Mouse (Mus musculus) midbrain, embryonic 11.5 days (tissue): Measurements from ENCODE around the gene Prss27. TPM values are rescaled to one million over a fixed set of nuclear protein-coding genes. Genes with fewer than 3 reads are reported as not detected.

Experiments
- ATAC-seq: fragments of 200-750 bp; cut with Nextera tagmentation; 2 replicates; pipeline ENCODE4 v1.8.0; 2017; ENCODE audit warnings: moderate TSS enrichment, moderate library complexity; ENCODE audit not compliant: low FRiP score
- DNase-seq: peaks from one replicate; pipeline ENCODE4 v3.0.0; 2015; ENCODE audit warnings: low spot score; ENCODE audit errors: missing footprints
- H3K27ac ChIP-seq: fragments of 300-500 bp; sonication (generic); 2 replicates; pipeline ENCODE4 v1.5.1; 2014; ENCODE audit warnings: low read depth, low read length
- H3K27me3 ChIP-seq: fragments of 300-500 bp; sonication (generic); 2 replicates; pipeline ENCODE4 v1.6.1; 2014; ENCODE audit warnings: mild to moderate bottlenecking, low read length, moderate library complexity, mixed read lengths; ENCODE audit not compliant: control insufficient read depth, insufficient read depth
- H3K36me3 ChIP-seq: fragments of 300-500 bp; sonication (generic); 2 replicates; pipeline ENCODE4 v1.6.1; 2014; ENCODE audit warnings: mild to moderate bottlenecking, low read length, moderate library complexity, mixed read lengths; ENCODE audit not compliant: control insufficient read depth, insufficient read depth
- H3K4me1 ChIP-seq: fragments of 300-500 bp; sonication (generic); 2 replicates; pipeline ENCODE4 v1.6.1; 2014; ENCODE audit warnings: low read length; ENCODE audit not compliant: control insufficient read depth, insufficient read depth
- H3K4me2 ChIP-seq: fragments of 300-500 bp; sonication (generic); 2 replicates; pipeline ENCODE4 v1.6.1; 2014; ENCODE audit warnings: mild to moderate bottlenecking, moderate library complexity
- H3K4me3 ChIP-seq: fragments of 300-500 bp; sonication (generic); 2 replicates; pipeline ENCODE4 v1.5.1; 2014; ENCODE audit warnings: low read depth, low read length
- H3K9ac ChIP-seq: fragments of 300-500 bp; sonication (generic); 2 replicates; pipeline ENCODE4 v1.6.1; 2014; ENCODE audit warnings: low read length
- H3K9me3 ChIP-seq: fragments of 300-500 bp; sonication (generic); 2 replicates; pipeline ENCODE4 v1.6.1; 2016; ENCODE audit warnings: low read length; ENCODE audit not compliant: control insufficient read depth
- WGBS: fragments of 180-500 bp; shearing (Covaris S2); extraction: QIAGEN DNeasy Blood & Tissue Kit; methylation state at CpG from one replicate; pipeline ENCODE4 v1.1.7; 2014; 5-methylcytosine and 5-hydroxymethylcytosine counted together
- polyA plus RNA-seq: library from polyadenylated mRNA; unstranded; fragments of >200 nt; fragmentation: Nextera tagmentation; extraction: Ambion mirVana; gene quantifications from 2 replicates; pipeline ENCODE4 v1.2.1, GENCODE M21; 2014

Gene Prss27
- not detected in 2 replicates for polyA plus RNA-seq

GRCm38 (mm10) chr17:24037844-24038243 lies at the start of gene Prss27:
TSS of gene Prss27 (plus strand) at chr17:24038144.
- no peak for ATAC-seq
- Histone ChIP-seq H3K27me3 (no peaks in the 10 kb centered on the region), H3K27ac (no peak within 1 kb of the TSS), H3K9me3 (no peaks in the 10 kb centered on the region), H3K36me3 (no peaks in the 10 kb centered on the region), H3K4me3 (no peak within 1 kb of the TSS), H3K4me1 (no peaks in the 10 kb centered on the region), H3K9ac (no peak within 1 kb of the TSS), H3K4me2 (no peak within 1 kb of the TSS)
- DNase-seq: no peak
- WGBS: 76% methylated on average over 4 of the region's 4 CpGs

- Histone ChIP-seq H3K4me2 (no peak overlapping the region), H3K27ac (no peak overlapping the region), H3K36me3 (no peaks in the 10 kb centered on the region), H3K27me3 (no peaks in the 10 kb centered on the region), H3K9me3 (no peaks in the 10 kb centered on the region), H3K4me3 (no peak overlapping the region), H3K9ac (no peak overlapping the region), H3K4me1 (peaks cover 6% of the 10 kb centered on the region; the same call in 1 of the 2 replicates)
- 46% methylated on average over 2 of the region's 2 CpGs for WGBS
- DNase-seq: no peak
- no peak for ATAC-seq
Observed at GRCm38 (mm10) chr17:23989802-23990201, 48.1 kb upstream of the Prss27 start.

GRCm38 (mm10) chr17:23992789-23993553 lies 45.0 kb upstream of the Prss27 start:
- 66% methylated on average over 9 of the region's 9 CpGs for WGBS
- peak; percentile 76 for ATAC-seq
- H3K4me3 ChIP-seq: no peak overlapping the region
- H3K4me2 ChIP-seq: peak overlapping the region; percentile 35
- H3K36me3 ChIP-seq: no peaks in the 10 kb centered on the region
- no peak overlapping the region for H3K27ac ChIP-seq
- H3K9me3 ChIP-seq: no peaks in the 10 kb centered on the region
- peak; percentile 84 for DNase-seq
- H3K4me1 ChIP-seq: peaks cover 6% of the 10 kb centered on the region; the same call in 1 of the 2 replicates
- 0 out of 2 replicates have a peak overlapping the region, but pooled peaks have one; percentile 0 for H3K9ac ChIP-seq
- no peaks in the 10 kb centered on the region for H3K27me3 ChIP-seq

GRCm38 (mm10) chr17:23993559-23994428 lies 44.1 kb upstream of the Prss27 start:
- no peaks in the 10 kb centered on the region for H3K36me3 ChIP-seq
- peak overlapping the region; percentile 59 for H3K9ac ChIP-seq
- no peak overlapping the region for H3K27ac ChIP-seq
- no peaks in the 10 kb centered on the region for H3K9me3 ChIP-seq
- WGBS: 10% methylated on average over 31 of the region's 31 CpGs
- H3K4me1 ChIP-seq: peaks cover 6% of the 10 kb centered on the region; the same call in 1 of the 2 replicates
- H3K27me3 ChIP-seq: no peaks in the 10 kb centered on the region
- ATAC-seq (peak; percentile 87), DNase-seq (peak; percentile 99)
- H3K4me2 ChIP-seq: peak overlapping the region; percentile 35
- H3K4me3 ChIP-seq: no peak overlapping the region; the same call in 1 of the 2 replicates

- H3K4me1 ChIP-seq: peaks cover 6% of the 10 kb centered on the region; the same call in 1 of the 2 replicates
Observed at GRCm38 (mm10) chr17:23994667-23995066, 43.3 kb upstream of the Prss27 start.

GRCm38 (mm10) chr17:23995421-23995820 lies 42.5 kb upstream of the Prss27 start:
- WGBS: 35% methylated on average over 1 of the region's 1 CpGs
- ATAC-seq: no peak

More at GRCm38 (mm10) chr17:23994667-23995066, 43.3 kb upstream of the Prss27 start:
- Histone ChIP-seq H3K36me3 (no peaks in the 10 kb centered on the region), H3K9ac (no peak overlapping the region; the same call in 1 of the 2 replicates), H3K4me2 (no peak overlapping the region), H3K27me3 (no peaks in the 10 kb centered on the region), H3K9me3 (no peaks in the 10 kb centered on the region), H3K27ac (no peak overlapping the region), H3K4me3 (no peak overlapping the region)
- 71% methylated on average over 7 of the region's 7 CpGs for WGBS
- DNase-seq: no peak
- ATAC-seq: no peak

GRCm38 (mm10) chr17:23997901-23998300 lies 40.0 kb upstream of the Prss27 start, which contains the start of gene Prss22:
TSS of gene Prss22 (minus strand) at chr17:23998100.
- Histone ChIP-seq H3K4me1 (0 out of 2 replicates have a peak, but pooled peaks cover 3% of the 10 kb centered on the region), H3K27ac (no peak within 1 kb of the TSS), H3K4me3 (no peak within 1 kb of the TSS), H3K36me3 (no peaks in the 10 kb centered on the region), H3K4me2 (no peak within 1 kb of the TSS), H3K9me3 (no peaks in the 10 kb centered on the region), H3K9ac (no peak within 1 kb of the TSS), H3K27me3 (no peaks in the 10 kb centered on the region)
- ATAC-seq (no peak), DNase-seq (no peak)
- WGBS: 71% methylated on average over 2 of the region's 2 CpGs

More at GRCm38 (mm10) chr17:23995421-23995820, 42.5 kb upstream of the Prss27 start:
- Histone ChIP-seq H3K9me3 (no peaks in the 10 kb centered on the region), H3K27ac (no peak overlapping the region), H3K36me3 (no peaks in the 10 kb centered on the region), H3K27me3 (no peaks in the 10 kb centered on the region), H3K4me2 (no peak overlapping the region), H3K4me3 (no peak overlapping the region), H3K9ac (no peak overlapping the region), H3K4me1 (peaks cover 4% of the 10 kb centered on the region; the same call in 1 of the 2 replicates)
- no peak for DNase-seq

- DNase-seq: no peak
- no peak for ATAC-seq
- Histone ChIP-seq H3K4me1 (0 out of 2 replicates have a peak, but pooled peaks cover 3% of the 10 kb centered on the region), H3K9ac (no peak overlapping the region), H3K27ac (no peak overlapping the region), H3K9me3 (no peaks in the 10 kb centered on the region), H3K36me3 (no peaks in the 10 kb centered on the region), H3K4me3 (no peak overlapping the region), H3K4me2 (no peak overlapping the region), H3K27me3 (no peaks in the 10 kb centered on the region)
- 78% methylated on average over 6 of the region's 6 CpGs for WGBS
Observed at GRCm38 (mm10) chr17:23998383-23998782, 39.6 kb upstream of the Prss27 start.
